Mouse (Mus musculus): ENCODE data around the gene Slc6a14.

Slc6a14 gene

DNA sequence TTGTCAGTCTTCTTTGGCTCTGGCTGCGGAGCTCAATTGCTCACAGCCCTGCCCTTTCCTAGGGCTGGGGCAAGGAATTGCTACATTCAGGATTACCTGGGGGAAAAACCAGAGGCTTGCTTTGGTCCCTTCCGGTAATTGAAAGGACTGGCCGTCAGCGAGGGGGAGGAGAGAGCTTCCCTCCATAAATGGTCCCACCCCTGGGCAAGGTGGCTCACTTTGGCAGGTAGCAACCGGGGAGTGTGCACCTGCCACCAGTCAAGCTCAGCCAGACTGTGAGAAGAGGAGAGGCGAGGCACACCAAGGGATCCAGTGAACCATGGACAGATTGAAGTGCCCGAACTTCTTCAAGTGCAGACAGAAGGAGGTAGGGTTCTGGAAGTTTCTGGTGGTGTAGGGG is at the start of gene Slc6a14:
TSS of gene Slc6a14 (plus strand) at position 68 of the 400 bp plus-strand sequence.
- DNase-seq (ENCODE audit: low read depth): no peak

DNA sequence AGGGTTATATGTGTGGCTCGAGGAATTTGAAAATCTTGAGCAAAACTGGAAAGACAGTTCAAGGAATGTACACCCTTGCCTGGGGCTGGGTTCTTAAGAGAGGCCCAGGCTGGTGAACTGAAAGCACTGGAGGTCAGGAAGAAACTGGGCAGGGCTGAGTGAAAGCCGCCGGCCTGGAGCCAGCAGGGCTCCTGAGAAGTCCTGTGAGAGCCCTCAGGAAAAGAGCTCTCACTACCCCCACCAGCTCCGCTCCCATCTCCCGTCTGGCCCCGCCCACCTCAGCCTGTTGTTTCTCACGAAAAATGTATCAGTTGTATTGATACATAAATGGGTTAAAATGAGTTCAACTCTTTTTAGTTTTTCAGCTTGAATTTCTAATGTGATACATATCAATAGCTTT is 43.8 kb upstream of the Slc6a14 start:
- DNase-seq (ENCODE audit: low read depth): no peak

DNA sequence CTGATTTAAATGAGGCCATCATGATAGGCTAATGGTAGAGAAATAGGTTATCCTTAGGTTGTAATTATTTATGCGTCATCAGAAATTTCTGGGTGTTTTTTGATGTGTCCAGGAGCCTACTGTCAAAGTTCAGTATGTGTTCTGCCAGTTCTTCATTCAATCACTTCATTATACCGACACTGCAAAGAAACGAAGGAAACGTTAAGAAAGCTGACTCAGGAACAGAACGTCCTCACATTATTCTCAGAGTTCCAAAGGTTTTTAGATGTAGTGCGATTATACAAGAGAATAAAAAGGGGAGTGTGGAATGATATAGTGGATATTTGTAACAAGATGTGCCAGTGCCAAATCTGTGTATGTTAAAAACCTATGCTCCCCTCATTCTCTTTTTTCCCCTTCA is 19.5 kb upstream of the Slc6a14 start:
- no peak for DNase-seq (ENCODE audit: low read depth)

DNA sequence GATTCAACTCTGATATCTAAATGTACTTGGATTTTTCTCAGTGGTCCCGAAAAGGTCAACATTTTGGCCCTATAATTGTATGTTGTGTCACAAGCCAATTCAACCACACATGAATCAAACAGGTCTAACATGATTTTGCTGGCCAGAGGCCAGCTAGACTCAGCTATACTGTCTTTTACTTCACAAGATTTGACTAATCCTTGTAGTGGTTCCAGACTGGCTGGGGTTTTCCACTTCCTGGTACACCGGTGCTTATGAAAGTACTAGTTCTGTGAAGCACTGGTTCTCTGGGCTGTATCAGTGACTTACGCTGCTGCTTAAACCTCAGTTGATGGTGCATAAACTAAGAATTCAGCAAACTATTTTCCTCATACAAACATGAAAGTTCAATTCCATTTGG is 19.0 kb upstream of the Slc6a14 start:
- DNase-seq (ENCODE audit: low read depth): no peak

DNA sequence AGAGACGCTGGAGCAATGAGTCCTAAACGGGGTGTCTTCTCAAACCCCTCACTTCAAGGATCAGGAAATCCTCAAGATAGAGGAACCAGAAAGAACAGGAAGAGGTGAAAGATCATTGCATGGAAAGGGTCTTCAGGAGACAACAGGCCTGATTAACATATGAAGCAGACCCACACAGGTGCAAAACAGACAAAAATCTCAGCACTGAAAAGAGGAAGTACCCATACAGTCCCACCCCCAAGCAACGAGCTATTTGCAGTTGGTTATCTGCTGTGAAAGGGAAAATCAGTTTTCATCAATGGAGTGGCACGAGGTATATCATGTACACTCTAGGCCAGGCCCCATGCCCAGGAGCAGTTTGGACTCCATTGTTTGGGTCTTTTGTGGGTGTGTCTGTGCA is 13.1 kb upstream of the Slc6a14 start:
- DNase-seq (ENCODE audit: low read depth): no peak

DNA sequence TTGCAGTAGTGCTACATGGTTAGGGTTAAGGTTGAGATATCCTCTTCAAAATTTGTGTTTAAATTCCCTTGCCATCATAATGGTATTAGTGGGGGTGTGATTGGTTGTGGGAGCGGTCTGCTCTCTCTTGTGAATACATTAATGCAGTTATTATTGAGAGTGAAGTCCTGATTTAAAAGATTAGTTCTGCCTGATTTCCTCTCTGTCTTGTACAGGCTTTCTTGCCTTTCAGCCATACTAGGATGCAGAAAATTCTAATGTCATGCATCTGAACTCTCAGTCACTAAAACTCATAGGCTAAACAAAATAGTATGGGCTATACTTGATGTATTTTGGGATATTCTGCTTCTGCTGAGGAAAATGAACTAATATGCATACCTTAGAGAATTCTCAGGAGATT is 10.2 kb upstream of the Slc6a14 start:
- no peak for DNase-seq (ENCODE audit: low read depth)

GRCm38 (mm10) chrX:21715293-21715692 is 597 bp downstream of the Slc6a14 start:
- DNase-seq (ENCODE audit: low read depth): no peak

DNA sequence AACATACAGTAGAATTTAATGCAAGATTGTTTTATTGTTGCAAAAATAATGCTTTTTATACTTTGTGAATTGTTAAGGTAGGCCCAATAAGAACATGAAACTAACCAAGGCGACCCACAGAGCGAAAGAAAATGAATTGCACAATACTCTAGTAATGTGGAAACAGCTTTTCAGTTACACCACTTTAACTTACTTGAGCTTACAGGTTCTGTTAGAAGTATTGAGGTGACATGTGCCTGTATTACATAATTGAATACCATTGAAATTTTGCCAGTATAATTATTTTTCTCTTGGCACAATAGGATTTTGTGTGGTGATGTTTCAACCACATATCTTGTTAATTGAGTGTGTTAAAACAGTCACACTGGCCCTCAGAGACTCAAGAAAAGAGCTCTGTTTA is 2.2 kb downstream of the Slc6a14 start:
- no peak for DNase-seq (ENCODE audit: low read depth)

GRCm38 (mm10) chrX:21744997-21745396 is 30.3 kb downstream of the Slc6a14 start, which contains the start of gene Gm28269:
Gm28269 (minus strand) TSS chrX:21745097.
- no peak for DNase-seq (ENCODE audit: low read depth)

Measured in induced T-regulatory cell, adult 2 months (primary cell).